Mouse (Mus musculus) retina, postnatal 7 days (tissue): Measurements from ENCODE around the gene March9.
"Not testable (repeated sequence)": the region's sequence is repeated elsewhere in the genome, so short reads cannot be mapped to it uniquely, and the experiment has no call there.

Source experiments
- DNase-seq: peaks from one replicate; pipeline ENCODE4 v3.0.0-alpha.2; 2012; ENCODE audit warnings: low read depth, low spot score

The March9 gene

DNA sequence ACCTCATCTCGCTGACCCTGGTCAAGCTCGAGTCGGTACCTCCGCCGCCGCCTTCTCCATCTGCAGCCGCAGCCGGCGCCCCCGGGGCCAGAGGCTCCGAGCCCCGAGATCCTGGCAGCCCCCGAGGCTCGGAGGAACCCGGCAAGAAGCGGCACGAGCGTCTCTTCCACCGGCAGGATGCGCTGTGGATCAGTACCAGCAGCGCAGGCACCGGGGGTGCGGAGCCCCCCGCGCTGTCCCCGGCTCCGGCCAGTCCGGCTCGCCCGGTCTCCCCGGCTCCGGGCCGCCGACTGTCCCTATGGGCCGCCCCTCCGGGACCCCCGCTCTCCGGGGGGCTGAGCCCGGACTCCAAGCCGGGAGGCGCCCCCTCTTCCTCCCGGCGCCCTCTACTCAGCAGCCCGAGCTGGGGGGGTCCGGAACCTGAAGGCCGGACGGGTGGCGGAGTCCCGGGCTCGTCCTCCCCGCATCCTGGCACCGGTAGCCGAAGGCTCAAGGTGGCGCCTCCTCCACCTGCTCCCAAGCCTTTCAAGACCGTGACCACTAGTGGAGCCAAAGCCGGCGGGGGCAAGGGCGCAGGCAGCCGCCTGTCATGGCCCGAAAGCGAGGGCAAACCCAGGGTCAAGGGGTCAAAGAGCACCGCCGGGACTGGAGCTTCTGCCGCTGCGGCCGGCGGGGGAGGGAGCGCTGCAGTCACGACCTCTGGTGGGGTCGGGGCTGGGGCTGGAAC, 19.8 kb upstream of the March9 start:
- DNase-seq: no peak

DNA sequence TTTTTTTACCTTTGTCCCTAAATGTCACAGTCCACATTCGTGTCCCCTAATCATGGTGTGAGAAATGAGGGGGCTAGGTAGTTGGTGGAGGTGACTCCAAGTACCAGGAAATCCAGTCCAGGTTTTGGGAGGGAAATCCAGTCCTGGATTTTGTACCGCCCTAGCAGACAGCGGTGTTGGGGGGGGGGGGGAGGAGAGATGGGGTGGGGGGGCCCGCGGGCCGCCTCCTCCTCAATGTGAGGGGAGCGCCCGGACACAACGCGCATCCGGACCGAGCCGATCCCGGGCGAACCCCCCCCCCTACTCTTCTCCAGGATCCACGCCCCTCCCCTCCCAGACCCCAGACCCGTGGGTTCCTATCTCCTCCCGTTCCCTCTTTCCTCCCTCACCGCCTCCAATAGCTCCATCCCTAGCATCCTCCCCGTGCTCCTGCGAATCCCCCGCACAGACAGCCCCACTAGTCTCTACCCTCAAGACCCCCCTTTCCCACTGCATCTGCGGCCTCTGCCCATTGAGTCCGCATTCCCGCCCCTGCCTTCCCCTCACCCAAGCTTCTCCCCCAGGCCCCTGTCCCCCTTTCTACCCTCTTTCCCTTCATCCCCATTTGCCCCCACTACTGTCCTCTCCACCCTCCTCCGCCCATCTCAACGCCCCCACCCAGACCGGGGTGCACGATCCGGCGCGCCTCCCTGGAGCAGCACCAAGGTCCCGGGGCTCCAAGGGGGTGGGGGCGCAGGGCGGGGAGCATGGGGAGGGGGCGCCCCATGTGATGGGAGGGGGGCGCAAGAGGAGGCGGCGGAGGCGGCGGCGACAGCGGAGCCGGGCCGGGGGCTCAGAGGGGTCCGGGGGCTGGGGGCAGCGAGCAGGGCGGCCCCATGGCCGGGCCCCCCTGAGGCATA, 18.9 kb upstream of the March9 start:
- DNase-seq: no peak

DNA sequence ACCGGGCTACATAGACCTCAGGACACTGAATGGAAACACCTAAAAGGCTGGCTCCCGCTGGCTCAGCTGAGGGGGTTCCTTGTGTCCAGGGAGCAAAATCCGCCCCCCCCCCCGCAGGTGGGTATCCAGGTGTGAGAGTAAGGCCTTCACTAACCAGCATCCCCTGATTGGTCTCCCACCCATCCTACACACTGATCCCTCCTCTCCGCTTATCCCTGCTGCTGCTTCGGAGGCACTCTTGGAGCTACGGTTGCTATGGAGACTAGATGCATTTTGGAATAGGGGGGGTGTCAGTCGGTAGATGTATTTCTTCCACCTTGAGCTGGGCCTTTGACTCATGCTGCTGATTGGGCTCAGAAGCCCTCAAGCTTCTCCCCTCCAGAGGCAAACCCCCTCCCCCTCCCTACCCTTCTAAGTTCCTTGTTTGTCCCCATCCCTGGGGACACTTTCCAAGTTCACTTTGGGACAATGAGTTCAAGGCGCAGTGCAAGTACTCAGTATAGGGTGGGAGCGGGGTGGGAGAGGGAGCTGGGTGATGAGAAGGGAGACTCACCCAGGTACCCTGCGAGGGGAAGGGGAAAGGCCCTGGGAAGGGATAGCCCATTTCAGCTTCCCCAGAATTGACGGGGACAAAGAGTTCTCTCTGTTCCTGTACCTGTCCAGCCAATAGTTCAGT, 18.2 kb upstream of the March9 start:
- DNase-seq: no peak

DNA sequence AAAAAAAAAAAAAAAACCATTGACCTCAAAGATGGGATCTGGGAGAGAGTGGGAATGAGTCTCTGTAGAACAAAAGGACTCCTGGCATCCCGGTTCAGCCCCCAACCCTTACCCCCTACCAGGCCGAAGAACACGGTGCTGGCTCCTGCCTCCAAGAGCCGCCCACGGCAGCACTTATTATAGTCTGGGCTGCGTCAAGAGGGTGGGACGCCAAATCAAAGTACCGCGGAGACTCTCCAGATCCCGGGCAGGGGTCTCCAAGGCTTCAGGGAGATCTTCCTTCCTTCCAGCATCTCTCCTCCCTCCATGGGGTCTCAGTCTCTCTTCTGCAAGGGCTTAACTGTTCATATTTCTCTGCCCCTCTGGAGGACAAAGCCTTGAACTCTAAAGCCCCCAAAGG, 17.5 kb upstream of the March9 start:
- DNase-seq: no peak

DNA sequence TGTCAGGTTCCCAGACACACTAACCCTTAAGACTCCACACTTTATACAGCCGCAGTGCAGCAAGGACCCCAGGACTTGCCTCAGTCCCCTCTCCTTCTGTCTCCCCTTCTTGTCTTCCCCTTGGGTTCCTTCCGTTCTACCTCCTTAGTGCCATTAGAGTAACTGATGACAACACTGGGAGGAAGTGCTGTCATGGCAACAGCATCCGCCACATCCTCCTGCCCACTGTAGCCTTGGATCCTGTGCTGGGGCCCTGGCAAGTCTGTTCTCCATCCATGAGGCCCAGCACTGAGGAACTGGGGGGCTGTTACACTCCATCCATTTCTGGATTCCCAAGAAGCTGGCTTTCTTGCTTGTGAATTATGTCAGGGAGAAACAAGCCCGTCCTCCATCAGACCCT, 16.1 kb upstream of the March9 start:
- no peak for DNase-seq

DNA sequence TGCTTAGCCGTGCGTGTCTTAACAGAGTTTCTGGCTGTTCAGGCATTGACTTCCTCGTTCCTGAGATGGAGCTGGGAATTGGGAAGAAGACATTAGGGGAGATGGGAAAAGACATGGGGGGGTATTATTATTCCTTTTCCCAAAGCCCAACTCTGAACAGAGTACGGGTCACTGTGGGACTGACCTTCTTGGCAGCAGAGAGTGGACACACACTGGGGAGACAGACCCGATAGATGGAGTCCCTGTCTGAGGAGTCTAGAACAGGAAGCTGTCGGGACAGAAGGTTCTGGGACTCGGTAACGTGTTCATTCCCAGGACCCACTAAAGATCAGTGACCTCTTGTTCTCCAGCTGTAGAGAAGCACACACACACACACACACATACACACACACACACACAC, 15.7 kb upstream of the March9 start:
- no peak for DNase-seq

DNA sequence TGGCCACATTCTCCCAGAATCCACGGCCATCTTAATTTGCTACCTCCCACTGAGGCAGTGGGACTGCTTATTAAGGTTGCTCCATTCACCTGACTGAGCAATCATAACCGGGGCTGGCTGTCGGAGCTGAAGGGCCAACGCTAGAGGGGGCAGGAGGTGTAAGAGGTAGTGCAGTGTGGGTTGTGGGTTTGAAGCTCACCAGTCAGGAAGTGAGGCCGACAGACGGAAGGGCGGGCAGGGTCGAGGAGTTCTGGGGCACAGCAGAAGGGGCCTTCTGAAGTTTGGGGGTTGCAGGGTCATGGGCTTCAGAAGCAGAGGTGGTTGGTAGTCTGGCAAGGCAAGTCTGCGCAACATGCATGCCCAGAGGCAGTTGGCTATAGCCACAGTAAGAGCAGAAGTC, 15.1 kb upstream of the March9 start, which contains the start of gene Agap2:
Gene Agap2 (plus strand): TSS at position 205 of the 400 bp plus-strand sequence.
- no peak for DNase-seq

DNA sequence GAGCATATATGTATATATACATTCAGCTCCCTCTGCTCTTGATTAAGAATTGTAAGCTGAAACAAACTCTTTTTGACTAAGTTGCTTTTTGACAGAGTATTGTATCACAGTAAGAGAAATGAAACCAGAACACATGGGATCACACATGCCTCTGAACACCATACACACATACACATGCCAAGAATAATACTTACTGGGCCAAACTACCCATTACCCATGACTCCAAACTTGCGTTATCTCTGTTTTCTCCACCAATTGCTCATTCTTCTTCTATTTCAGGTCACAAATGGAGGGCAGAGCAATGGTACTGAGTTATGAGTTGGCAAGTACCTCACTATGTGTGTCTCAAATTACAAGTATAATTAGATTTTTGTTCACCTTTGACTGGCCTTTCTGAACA, 14.0 kb upstream of the March9 start:
- DNase-seq: no peak

DNA sequence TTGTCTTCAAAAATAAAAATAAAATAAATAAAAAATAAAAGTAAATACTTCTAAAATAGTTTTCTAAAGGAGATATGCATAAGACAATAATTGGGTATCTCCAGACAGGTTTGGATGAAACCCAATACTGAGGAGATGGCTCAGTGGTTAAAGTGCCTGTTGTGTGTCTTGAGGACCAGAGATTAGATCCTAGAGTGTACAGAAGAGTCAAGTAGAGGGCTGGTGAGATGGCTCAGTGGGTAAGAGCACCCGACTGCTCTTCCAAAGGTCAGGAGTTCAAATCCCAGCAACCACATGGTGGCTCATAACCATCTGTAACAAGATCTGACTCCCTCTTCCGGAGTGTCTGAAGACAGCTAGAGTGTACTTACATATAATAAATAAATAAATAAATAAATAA, 13.0 kb upstream of the March9 start:
- not testable (repeated sequence) for DNase-seq

DNA sequence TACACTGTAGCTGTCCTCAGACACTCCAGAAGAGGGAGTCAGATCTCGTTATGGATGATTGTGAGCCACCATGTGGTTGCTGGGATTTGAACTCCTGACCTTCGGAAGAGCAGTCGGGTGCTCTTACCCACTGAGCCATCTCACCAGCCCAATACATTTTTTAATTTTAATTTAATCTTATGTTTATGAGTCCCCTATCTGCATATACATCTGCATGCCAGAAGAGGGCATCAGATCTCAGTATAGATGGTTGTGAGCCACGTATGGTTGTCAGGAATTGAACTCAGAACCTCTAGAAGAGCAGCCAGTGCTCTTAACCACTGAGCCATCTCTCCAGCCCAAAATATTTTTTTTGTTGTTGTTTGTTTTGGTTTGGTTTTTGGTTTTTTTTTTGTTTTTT, 12.3 kb upstream of the March9 start:
- not testable (repeated sequence) for DNase-seq

DNA sequence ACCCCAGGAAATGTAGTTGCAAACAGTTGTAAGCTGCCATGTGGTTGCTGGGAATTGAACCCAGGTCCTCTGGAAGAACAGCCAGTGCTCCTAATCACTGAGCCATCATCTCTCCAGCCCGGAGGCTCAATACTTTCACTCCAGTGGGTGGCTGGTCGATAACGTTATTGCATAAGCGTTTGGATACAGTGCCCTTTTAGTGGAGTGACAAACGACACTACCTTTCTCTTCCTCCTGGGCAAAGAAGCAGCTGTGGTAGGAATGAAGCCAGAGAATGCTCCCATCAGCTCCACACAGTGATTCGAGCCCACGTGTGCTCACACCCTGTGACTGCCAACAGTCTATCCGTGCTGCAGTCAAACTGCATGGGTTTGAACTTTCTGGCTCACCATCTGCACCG, 11.2 kb upstream of the March9 start:
- DNase-seq: no peak

DNA sequence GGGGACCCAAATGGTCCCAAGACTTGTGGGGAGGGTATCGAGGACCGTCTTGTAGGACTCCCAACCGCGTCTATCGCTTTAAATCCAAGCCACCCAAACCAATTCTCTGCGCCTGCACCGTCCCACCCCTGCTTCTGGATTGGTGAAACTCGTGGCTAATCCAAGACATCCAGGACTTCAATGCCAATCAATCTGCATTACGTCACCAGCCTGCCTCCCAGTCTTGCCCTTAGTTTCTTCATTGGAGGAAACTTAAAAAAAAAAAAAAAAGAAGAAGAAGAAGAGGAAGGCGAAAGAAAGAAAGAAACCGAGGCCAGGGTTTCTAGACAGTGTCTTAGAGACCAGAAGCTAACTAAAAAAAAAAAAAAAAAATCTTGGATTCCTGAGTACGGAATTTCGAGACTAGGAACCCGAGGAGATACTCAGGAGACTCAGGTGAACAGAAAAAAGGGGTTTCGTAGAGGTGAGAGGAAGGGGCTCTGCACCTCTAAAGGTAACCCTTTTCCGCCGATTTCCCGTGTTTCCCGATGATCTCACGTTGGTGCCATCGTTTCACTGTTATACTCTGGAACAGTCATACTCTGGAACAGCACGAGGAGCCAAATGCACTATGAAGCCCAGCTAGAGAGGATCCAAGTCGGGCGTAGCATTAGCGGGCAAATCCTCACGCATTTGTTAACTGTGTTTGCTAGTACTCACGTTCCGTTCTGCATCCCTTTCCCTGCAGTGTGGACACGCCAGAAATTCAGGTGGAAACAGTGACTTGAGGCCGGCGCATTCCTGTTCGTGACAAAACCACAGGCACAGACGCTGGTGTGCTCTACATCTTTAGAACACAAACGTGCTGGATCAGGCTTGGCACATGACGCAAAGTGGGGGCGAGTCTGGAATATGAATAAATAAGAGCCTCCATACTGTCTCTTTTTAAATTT, 10.5 kb upstream of the March9 start, which contains the start of gene Tspan31:
Gene Tspan31 (minus strand): TSS at position 75 of the 932 bp plus-strand sequence.
- DNase-seq: peak; percentile 86

DNA sequence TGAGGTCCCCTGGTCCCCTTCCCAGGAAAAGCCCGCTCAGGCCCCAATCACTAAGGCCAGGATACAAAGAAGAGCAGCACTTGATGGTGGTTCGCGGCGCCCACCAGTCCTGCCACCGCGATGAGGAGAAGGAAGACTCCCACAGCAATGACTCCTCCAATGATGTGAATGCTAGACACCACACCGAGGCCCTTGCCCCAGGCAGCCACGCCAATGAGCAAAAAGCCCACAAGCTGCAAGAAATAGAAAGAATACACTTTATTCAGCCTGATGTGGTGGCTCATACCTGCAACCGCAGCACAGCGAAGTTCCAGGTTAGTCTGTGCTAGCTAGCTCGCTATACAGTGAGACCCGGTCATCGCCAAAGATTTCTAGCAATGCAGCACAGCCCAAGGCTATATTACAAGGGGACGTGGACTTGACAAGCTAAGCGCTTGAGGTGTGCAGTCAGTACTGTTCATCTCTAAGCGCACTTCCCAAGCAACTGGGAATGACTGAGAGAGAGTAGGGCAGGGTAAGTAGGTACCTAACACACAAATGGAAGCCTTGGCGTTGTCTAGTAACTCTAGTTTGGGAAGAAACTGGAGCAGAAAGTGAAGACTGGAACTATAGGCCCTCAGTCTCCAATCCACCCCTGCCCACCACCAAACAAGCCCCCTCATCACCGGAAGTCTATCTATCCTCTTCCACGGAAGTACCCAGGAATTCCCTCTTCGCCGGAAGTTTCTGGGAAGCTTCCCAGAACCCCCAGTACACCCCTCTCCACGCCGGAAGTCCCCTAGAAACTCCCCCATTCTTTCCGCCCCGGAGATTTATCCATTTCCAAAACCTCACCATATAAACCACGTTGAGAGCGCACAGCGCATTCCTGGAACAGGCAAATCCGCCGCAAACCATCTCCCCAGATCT, 9.6 kb upstream of the March9 start:
- DNase-seq: no peak

DNA sequence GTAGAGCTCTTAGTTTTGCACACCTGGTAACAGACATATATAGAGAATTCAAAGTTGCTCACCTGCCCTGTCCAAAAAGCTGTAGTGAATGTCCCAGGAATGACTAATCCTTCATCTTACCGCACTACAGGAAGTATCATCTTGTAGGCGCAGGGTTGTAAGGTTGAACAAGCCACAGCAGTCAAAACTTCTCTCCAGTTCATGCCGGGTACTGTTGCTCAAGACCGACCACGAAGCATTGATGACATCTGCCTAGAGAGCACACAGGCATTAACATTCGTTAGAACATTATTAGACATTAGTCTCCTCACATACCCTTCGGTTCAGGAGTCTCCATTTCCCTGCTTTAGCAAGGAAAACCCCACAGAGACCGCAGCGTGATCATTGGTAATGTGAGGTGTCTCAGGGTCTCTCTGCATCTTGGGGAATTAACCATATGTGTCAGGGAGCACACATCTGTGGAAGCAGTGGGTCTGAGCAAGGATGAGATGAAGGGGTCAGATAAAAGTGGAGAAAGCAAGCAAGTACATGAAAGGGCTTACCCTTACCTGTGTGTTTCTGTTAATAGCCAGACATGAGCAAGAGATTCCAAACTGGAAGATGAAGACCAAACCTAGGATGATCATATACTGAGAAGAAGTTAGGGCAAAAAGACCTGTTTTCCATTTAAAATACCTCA, 8.5 kb upstream of the March9 start:
- no peak for DNase-seq

DNA sequence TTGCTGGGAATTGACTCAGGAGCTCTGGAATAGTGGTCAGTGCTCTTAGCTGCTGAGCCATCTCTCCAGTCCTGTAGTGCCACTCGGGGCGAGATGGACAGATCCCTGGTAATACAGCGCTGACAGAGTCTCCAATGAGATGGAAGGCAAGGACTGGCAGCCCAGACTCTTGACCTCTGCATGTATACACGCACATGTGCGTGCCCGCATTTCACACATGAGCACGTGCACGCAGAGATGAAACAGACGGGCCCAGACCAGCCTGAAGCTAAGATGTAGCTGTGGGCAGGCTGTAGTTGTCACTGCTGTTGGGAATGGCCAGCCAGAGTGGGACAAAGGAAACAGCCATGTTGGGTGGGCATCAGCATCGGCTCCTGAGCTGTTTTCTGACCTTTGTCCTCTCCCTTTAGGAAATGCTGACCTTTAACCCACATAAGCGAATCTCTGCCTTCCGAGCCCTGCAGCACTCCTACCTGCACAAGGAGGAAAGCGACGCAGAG, 6.6 kb upstream of the March9 start:
- DNase-seq: no peak

DNA sequence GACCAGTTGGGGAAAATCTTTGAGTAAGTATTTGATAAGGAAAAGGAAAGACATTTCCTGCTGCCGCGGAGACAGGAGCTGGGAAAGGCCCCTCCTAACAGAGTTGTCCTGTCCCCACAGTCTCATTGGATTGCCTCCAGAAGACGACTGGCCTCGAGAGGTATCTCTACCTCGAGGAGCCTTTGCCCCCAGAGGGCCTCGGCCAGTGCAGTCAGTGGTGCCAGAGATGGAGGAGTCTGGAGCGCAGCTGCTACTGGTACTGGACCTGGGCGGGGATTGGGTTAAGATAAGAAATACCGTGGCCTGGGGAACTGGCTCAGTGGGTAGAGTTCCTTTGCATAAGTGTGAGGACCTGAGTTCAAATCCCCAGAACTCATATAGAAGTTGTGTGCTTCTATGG, 6.0 kb upstream of the March9 start:
- DNase-seq: no peak

DNA sequence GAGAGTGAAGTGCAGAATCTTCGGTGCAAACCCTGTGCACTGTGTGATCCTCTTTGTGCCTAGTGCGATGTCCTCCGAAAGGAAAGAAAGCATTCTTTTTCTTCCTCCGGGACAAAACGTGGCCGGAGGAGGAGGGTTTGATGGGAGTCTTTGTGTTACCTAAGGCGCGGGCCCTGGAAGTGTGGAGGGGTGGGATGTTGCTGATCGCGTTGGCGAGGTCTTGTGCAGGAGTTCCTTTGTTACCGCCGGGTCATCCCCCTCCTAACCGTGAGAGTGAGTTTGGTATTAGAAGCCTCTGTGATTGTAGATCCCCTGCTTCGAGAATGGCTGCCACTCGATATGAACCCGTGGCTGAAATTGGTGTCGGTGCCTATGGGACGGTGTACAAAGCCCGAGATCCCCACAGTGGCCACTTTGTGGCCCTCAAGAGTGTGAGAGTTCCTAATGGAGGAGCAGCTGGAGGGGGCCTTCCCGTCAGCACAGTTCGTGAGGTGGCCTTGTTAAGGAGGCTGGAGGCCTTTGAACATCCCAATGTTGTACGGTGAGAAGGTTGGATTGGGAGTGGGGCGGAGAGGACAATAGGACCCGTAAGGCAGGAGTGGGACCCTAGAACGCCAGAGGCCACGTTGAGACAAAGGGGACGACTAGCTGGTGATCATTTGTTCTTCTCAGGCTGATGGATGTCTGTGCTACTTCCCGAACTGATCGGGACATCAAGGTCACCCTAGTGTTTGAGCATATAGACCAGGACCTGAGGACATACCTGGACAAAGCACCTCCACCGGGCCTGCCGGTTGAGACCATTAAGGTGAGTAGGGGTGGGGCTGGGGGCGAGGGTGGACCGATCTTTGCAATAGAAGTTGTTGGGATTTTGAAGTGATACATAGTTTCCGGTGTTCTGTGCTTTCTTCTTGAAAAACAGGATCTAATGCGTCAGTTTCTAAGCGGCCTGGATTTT, 4.2 kb upstream of the March9 start:
- DNase-seq: no peak

DNA sequence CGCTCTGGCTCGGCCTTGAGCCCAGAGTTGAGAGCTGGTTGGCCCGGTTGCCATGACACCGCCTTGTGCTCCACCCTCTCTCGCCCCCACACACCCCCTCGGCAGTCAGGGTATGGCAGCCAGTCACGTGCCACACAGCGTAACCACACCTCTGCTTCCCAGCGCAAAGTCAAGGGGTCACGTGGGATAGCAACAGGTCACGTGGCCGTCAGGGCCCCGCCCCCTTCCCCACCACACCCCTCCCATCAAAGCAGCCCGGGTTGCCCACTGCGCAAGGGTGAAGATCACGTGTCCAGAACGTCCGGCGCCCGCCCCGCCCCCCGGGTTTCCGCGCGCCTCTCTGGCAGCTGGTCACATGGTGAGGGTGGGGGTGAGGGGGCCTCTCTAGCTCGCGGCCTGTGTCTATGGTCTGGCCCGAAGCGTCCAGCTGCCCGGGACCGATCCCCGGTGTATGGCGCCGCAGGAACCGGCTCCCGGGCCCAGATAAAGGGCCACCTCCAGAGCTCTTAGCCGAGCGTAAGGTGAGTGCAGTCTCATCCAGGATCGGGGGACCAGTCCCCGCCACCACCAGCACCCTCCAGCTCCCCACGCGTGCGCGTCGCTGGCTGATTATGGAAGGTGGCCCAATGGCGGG, 3.4 kb upstream of the March9 start, which contains the start of gene Cdk4:
Gene Cdk4 (plus strand): TSS at position 296 of the 634 bp plus-strand sequence.
- peak; percentile 96 for DNase-seq
